Mouse (Mus musculus) hindbrain, embryonic 15.5 days (tissue): ENCODE data around the gene Kctd11. TPM values are rescaled to one million over a fixed set of nuclear protein-coding genes. Genes with fewer than 3 reads are reported as not detected.

Experiments
- ATAC-seq: fragments of 200-750 bp; cut with Nextera tagmentation; 2 replicates; pipeline ENCODE4 v1.8.0; 2017; ENCODE audit warnings: low read depth, moderate number of reproducible peaks, moderate TSS enrichment; ENCODE audit not compliant: low FRiP score
- H3K27ac ChIP-seq: fragments of 300-500 bp; sonication (generic); replicated peaks from 2 replicates; pipeline ENCODE4 v1.5.1; 2015; ENCODE audit warnings: mild to moderate bottlenecking, inconsistent platforms
- H3K27me3 ChIP-seq: fragments of 300-500 bp; sonication (generic); 2 replicates; pipeline ENCODE4 v1.6.1; 2015; ENCODE audit warnings: control low read depth, inconsistent platforms
- H3K36me3 ChIP-seq: fragments of 300-500 bp; sonication (generic); 2 replicates; pipeline ENCODE4 v1.6.1; 2015; ENCODE audit warnings: control low read depth, inconsistent platforms
- H3K4me1 ChIP-seq: fragments of 300-500 bp; sonication (generic); replicated peaks from 2 replicates; pipeline ENCODE4 v1.6.1; 2015; ENCODE audit warnings: control low read depth, inconsistent platforms
- H3K4me2 ChIP-seq: fragments of 300-500 bp; sonication (generic); 2 replicates; pipeline ENCODE4 v1.6.1; 2015; ENCODE audit warnings: moderate library complexity, mild to moderate bottlenecking, inconsistent platforms
- H3K4me3 ChIP-seq: fragments of 300-500 bp; sonication (generic); 2 replicates; pipeline ENCODE4 v1.5.1; 2015; ENCODE audit warnings: mild to moderate bottlenecking, inconsistent platforms
- H3K9ac ChIP-seq: fragments of 300-500 bp; sonication (generic); 2 replicates; pipeline ENCODE4 v1.6.1; 2015; ENCODE audit warnings: inconsistent platforms
- H3K9me3 ChIP-seq: fragments of 300-500 bp; sonication (generic); 2 replicates; pipeline ENCODE4 v1.6.1; 2016; ENCODE audit warnings: control low read depth, inconsistent platforms
- WGBS: fragments of 180-500 bp; shearing (Covaris S2); methylation state at CpG from one replicate; pipeline ENCODE4 v1.1.7; 2015; 5-methylcytosine and 5-hydroxymethylcytosine counted together
- polyA plus RNA-seq: library from polyadenylated mRNA; unstranded; fragments of >200 nt; fragmentation: Nextera tagmentation; extraction: Ambion mirVana; gene quantifications from 2 replicates; pipeline ENCODE4 v1.2.1, GENCODE M21; 2015

The Kctd11 gene
- polyA plus RNA-seq, 1 experiment from 2014 or later: 2.4 TPM

GRCm38 (mm10) chr11:69854680-69855079 is 26.5 kb downstream of the Kctd11 start:
- Histone ChIP-seq H3K4me3 (no peak overlapping the region), H3K9ac (no peak overlapping the region), H3K27ac (no peak overlapping the region), H3K9me3 (no peaks in the 10 kb centered on the region), H3K4me2 (no peak overlapping the region), H3K4me1 (peaks cover 4% of the 10 kb centered on the region; the same call in 1 of the 2 replicates), H3K36me3 (peaks cover 13% of the 10 kb centered on the region; the same call in 1 of the 2 replicates), H3K27me3 (peaks cover 20% of the 10 kb centered on the region)
- WGBS: 84% methylated on average over 10 of the region's 10 CpGs
- no peak for ATAC-seq

- WGBS: 75% methylated on average over 7 of the region's 7 CpGs
- H3K27me3 ChIP-seq: peaks cover 18% of the 10 kb centered on the region
- 0 out of 2 replicates have a peak, but pooled peaks have one; percentile 33 for ATAC-seq
- no peak overlapping the region for H3K4me2 ChIP-seq
- no peak overlapping the region for H3K27ac ChIP-seq
- peaks cover 14% of the 10 kb centered on the region; the same call in 1 of the 2 replicates for H3K36me3 ChIP-seq
- H3K9ac ChIP-seq: no peak overlapping the region
- no peak overlapping the region for H3K4me3 ChIP-seq
- peaks cover 4% of the 10 kb centered on the region; the same call in 1 of the 2 replicates for H3K4me1 ChIP-seq
- no peaks in the 10 kb centered on the region for H3K9me3 ChIP-seq
Observed at GRCm38 (mm10) chr11:69853994-69854393, 27.2 kb downstream of the Kctd11 start.

- Histone ChIP-seq H3K27ac (no peak overlapping the region), H3K4me3 (no peak overlapping the region), H3K4me1 (peaks cover 24% of the 10 kb centered on the region), H3K4me2 (no peak overlapping the region), H3K36me3 (peaks cover 20% of the 10 kb centered on the region; the same call in 1 of the 2 replicates), H3K9ac (no peak overlapping the region), H3K9me3 (no peaks in the 10 kb centered on the region), H3K27me3 (no peaks in the 10 kb centered on the region)
- WGBS: 70% methylated on average over 8 of the region's 8 CpGs
- ATAC-seq: no peak
Observed at GRCm38 (mm10) chr11:69850754-69851153, 30.5 kb downstream of the Kctd11 start.

- Histone ChIP-seq H3K9ac (no peak overlapping the region), H3K4me3 (no peak overlapping the region), H3K4me2 (no peak overlapping the region), H3K9me3 (no peaks in the 10 kb centered on the region), H3K27ac (no peak overlapping the region), H3K27me3 (no peaks in the 10 kb centered on the region), H3K4me1 (peaks cover 26% of the 10 kb centered on the region), H3K36me3 (peaks cover 20% of the 10 kb centered on the region; the same call in 1 of the 2 replicates)
- no peak for ATAC-seq
- 91% methylated on average over 15 of the region's 15 CpGs for WGBS
Observed at GRCm38 (mm10) chr11:69849884-69850283, 31.3 kb downstream of the Kctd11 start.

- no peak overlapping the region for H3K4me3 ChIP-seq
- H3K36me3 ChIP-seq: peaks cover 20% of the 10 kb centered on the region; the same call in 1 of the 2 replicates
- no peak overlapping the region for H3K9ac ChIP-seq
- 92% methylated on average over 9 of the region's 9 CpGs for WGBS
- no peak for ATAC-seq
- no peak overlapping the region for H3K27ac ChIP-seq
- H3K9me3 ChIP-seq: no peaks in the 10 kb centered on the region
- H3K4me2 ChIP-seq: no peak overlapping the region
- peaks cover 26% of the 10 kb centered on the region for H3K4me1 ChIP-seq
- no peaks in the 10 kb centered on the region for H3K27me3 ChIP-seq
Observed at GRCm38 (mm10) chr11:69849128-69849527, 32.1 kb downstream of the Kctd11 start.

- Histone ChIP-seq H3K4me3 (peak overlapping the region; percentile 69), H3K4me2 (peak overlapping the region; percentile 75), H3K36me3 (peaks cover 20% of the 10 kb centered on the region; the same call in 1 of the 2 replicates), H3K9me3 (no peaks in the 10 kb centered on the region), H3K27me3 (no peaks in the 10 kb centered on the region), H3K9ac (no peak overlapping the region), H3K27ac (no peak overlapping the region), H3K4me1 (peaks cover 26% of the 10 kb centered on the region)
- 96% methylated on average over 6 of the region's 6 CpGs for WGBS
- ATAC-seq: no peak
Observed at GRCm38 (mm10) chr11:69848021-69848420, 33.2 kb downstream of the Kctd11 start.

GRCm38 (mm10) chr11:69846738-69847688 is 34.2 kb downstream of the Kctd11 start:
- H3K4me1 ChIP-seq: peaks cover 26% of the 10 kb centered on the region
- H3K9ac ChIP-seq: peak overlapping the region; percentile 81
- H3K4me2 ChIP-seq: peak overlapping the region; percentile 75
- H3K27me3 ChIP-seq: no peaks in the 10 kb centered on the region
- no peaks in the 10 kb centered on the region for H3K9me3 ChIP-seq
- ATAC-seq: peak; percentile 61
- peak overlapping the region; percentile 96 for H3K27ac ChIP-seq
- peaks cover 20% of the 10 kb centered on the region; the same call in 1 of the 2 replicates for H3K36me3 ChIP-seq
- 10% methylated on average over 37 of the region's 37 CpGs for WGBS
- peak overlapping the region; percentile 69 for H3K4me3 ChIP-seq

- WGBS: under 1% methylated on average over 37 of the region's 38 CpGs
- peaks cover 16% of the 10 kb centered on the region; the same call in 1 of the 2 replicates for H3K36me3 ChIP-seq
- H3K4me3 ChIP-seq: peak within 1 kb of the TSS; percentile 69
- H3K4me1 ChIP-seq: peaks cover 26% of the 10 kb centered on the region
- peak; percentile 95 for ATAC-seq
- peak within 1 kb of the TSS; percentile 75 for H3K4me2 ChIP-seq
- H3K27ac ChIP-seq: peak within 1 kb of the TSS; percentile 96
- H3K9ac ChIP-seq: peak within 1 kb of the TSS; percentile 81
- H3K27me3 ChIP-seq: no peaks in the 10 kb centered on the region
- no peaks in the 10 kb centered on the region for H3K9me3 ChIP-seq
Observed at GRCm38 (mm10) chr11:69846198-69846680, 35.0 kb downstream of the Kctd11 start, which contains the start of gene Plscr3. Gene Plscr3 (plus strand): TSS chr11:69846376.

- Histone ChIP-seq H3K27me3 (no peaks in the 10 kb centered on the region), H3K4me2 (peak overlapping the region; percentile 96), H3K9ac (peak overlapping the region; percentile 78), H3K36me3 (no peaks in the 10 kb centered on the region), H3K4me1 (peaks cover 37% of the 10 kb centered on the region), H3K4me3 (peak overlapping the region; percentile 91), H3K27ac (peak overlapping the region; percentile 97), H3K9me3 (no peaks in the 10 kb centered on the region)
- ATAC-seq: 0 out of 2 replicates have a peak, but pooled peaks have one; percentile 1
- under 1% methylated on average over 7 of the region's 7 CpGs for WGBS
Observed at GRCm38 (mm10) chr11:69838714-69839104, 42.5 kb downstream of the Kctd11 start.

- WGBS: under 1% methylated on average over 34 of the region's 34 CpGs
- peaks cover 2% of the 10 kb centered on the region; the same call in 1 of the 2 replicates for H3K36me3 ChIP-seq
- peak within 1 kb of the TSS; percentile 91 for H3K4me3 ChIP-seq
- peaks cover 41% of the 10 kb centered on the region for H3K4me1 ChIP-seq
- no peaks in the 10 kb centered on the region for H3K27me3 ChIP-seq
- no peaks in the 10 kb centered on the region for H3K9me3 ChIP-seq
- ATAC-seq: peak; percentile 92
- peak within 1 kb of the TSS; percentile 97 for H3K27ac ChIP-seq
- peak within 1 kb of the TSS; percentile 96 for H3K4me2 ChIP-seq
- peak within 1 kb of the TSS; percentile 97 for H3K9ac ChIP-seq
Observed at GRCm38 (mm10) chr11:69837952-69838713, 43.1 kb downstream of the Kctd11 start, which contains the start of gene Tmem256. Gene Tmem256 (plus strand): TSS chr11:69838514.

- Histone ChIP-seq H3K27me3 (no peaks in the 10 kb centered on the region), H3K36me3 (peaks cover 8% of the 10 kb centered on the region), H3K9me3 (no peaks in the 10 kb centered on the region), H3K4me2 (peak within 1 kb of the TSS; percentile 96), H3K4me3 (peak within 1 kb of the TSS; percentile 91), H3K9ac (peak within 1 kb of the TSS; percentile 97), H3K4me1 (peaks cover 41% of the 10 kb centered on the region), H3K27ac (peak within 1 kb of the TSS; percentile 97)
- ATAC-seq: no peak; the same call in 1 of the 2 replicates
- under 1% methylated on average over 31 of the region's 32 CpGs for WGBS
Observed at GRCm38 (mm10) chr11:69837604-69837951, 43.6 kb downstream of the Kctd11 start, which contains the start of gene Nlgn2. Gene Nlgn2 (minus strand): TSS chr11:69837784.
